ENCODE assay signal across 8 mouse cellular contexts in the genomic region with DNA sequence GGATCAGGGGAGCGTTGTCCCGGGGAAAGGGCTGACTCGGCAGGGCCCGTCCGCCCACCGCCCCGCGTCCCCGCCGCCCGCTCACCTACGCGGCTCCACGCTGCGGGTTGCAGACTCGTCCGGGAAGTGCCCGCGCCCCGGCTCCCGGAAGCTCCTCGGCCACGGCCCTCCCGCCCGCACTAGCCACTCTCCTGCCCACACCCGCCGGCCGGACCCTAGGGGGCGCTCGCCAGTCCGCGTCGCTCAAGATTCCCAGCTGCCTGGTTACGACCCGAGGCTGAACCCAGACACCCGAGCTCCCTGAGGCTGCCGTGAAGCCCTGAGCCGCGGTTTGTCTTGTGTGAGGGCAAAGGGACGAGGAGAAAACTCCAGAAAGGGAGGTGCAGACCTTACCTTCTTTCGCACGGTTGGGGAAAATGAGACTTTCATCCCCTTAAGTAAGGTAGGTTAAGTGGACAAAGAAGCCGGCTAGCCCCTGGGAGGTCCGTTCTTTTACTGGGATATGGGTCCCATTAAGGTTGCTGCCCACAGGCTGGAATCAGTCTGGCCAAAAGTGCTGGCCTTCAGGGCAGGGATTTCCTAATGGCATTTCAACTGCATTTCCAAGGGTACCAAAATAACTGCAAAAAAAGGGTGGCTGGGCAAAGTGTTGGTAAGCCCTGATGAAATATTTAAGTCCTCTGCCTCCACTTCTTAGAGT. TPM values are rescaled to one million over a fixed set of nuclear protein-coding genes. Genes with fewer than 3 reads are reported as not detected.
DNase-seq lines count a peak whose midpoint lies in the region; ATAC-seq lines count a peak whose summit lies in the region.

TSS of gene Srpr (plus strand) at position 404 of the 700 bp plus-strand sequence.
TSS of gene Tirap (minus strand) at position 520 of the 700 bp plus-strand sequence.

- DNase-seq in Muller cell, postnatal 12 days (ENCODE audit: inconsistent ontology term) = peak; percentile 94
- peak; percentile 89 for DNase-seq in cerebellum, adult 9-11 months
- peak; percentile 49 to 85 for DNase-seq in frontal cortex, adult 2 months (ENCODE audit: extremely low spot score in 1 of 2, low spot score in 1 of 2)
- DNase-seq in hindbrain, embryonic 10.5 days (ENCODE audit: low spot score) = peak; percentile 94
- peak; percentile 52 for DNase-seq in layer of hippocampus, adult 9-10 months (ENCODE audit: low spot score)
- peak; percentile 82 for DNase-seq in ovary, adult 18-20 months (ENCODE audit: low spot score)
- peak; percentile 68 for DNase-seq in thymus, postnatal 0 days (ENCODE audit: low spot score)

- no peaks in the 10 kb centered on the region for H3K9me3 ChIP-seq in hindbrain, embryonic 10.5 days
- H3K9me3 ChIP-seq in lung, embryonic 16.5 days (ENCODE audit: control insufficient read depth, low read length) = no peaks in the 10 kb centered on the region

- no peaks in the 10 kb centered on the region for H3K27me3 ChIP-seq in hindbrain, embryonic 10.5 days (ENCODE audit: insufficient read depth, poor library complexity, severe bottlenecking)
- H3K27me3 ChIP-seq in lung, embryonic 16.5 days (ENCODE audit: control insufficient read depth, insufficient read depth, low read depth, low read length) = no peaks in the 10 kb centered on the region

- H3K4me2 ChIP-seq in lung, embryonic 16.5 days (ENCODE audit: low read depth, low read length) = peak within 1 kb of the TSS; percentile 65

- under 1% methylated on average over 44 of the region's 44 CpGs for WGBS in hindbrain, embryonic 10.5 days
- WGBS in lung, embryonic 16.5 days = under 1% methylated on average over 39 of the region's 44 CpGs

- H3K4me3 ChIP-seq in hindbrain, embryonic 10.5 days = peak within 1 kb of the TSS; percentile 77
- H3K4me3 ChIP-seq in lung, embryonic 16.5 days (ENCODE audit: low read length) = peak within 1 kb of the TSS; percentile 68

- H3K36me3 ChIP-seq in hindbrain, embryonic 10.5 days = peaks cover 12% of the 10 kb centered on the region
- peaks cover under 1% of the 10 kb centered on the region; the same call in 1 of the 2 replicates for H3K36me3 ChIP-seq in lung, embryonic 16.5 days (ENCODE audit: control insufficient read depth, insufficient read depth, low read length)

- peak within 1 kb of the TSS; percentile 86 for H3K9ac ChIP-seq in lung, embryonic 16.5 days (ENCODE audit: low read length)

- peaks cover 22% of the 10 kb centered on the region for H3K4me1 ChIP-seq in hindbrain, embryonic 10.5 days (replicated peaks)
- H3K4me1 ChIP-seq in lung, embryonic 16.5 days (replicated peaks; ENCODE audit: control insufficient read depth, insufficient read depth, low read length) = peaks cover 7% of the 10 kb centered on the region

- peak within 1 kb of the TSS; percentile 89 for H3K27ac ChIP-seq in hindbrain, embryonic 10.5 days
- H3K27ac ChIP-seq in lung, embryonic 16.5 days (ENCODE audit: low read length) = peak within 1 kb of the TSS; percentile 30

- peak; percentile 97 for ATAC-seq in lung, embryonic 16.5 days (ENCODE audit: low read depth)

RNA-seq across cellular contexts. Expression of gene Srpr, which starts in this region (rescaled TPM):
- 43.9 and 48.8 TPM in 2 replicates for polyA plus RNA-seq in frontal cortex, adult 2 months (2012; rRNA removed)
- polyA plus RNA-seq in hindbrain, embryonic 10.5 days (2016; fragmentation: Nextera tagmentation; extraction: Ambion mirVana) = 77.4 and 82.8 TPM in 2 replicates
- 123 and 128 TPM in 2 replicates for polyA plus RNA-seq in lung, embryonic 16.5 days (2015; fragmentation: Nextera tagmentation; extraction: Ambion mirVana)
- 93.5 and 101 TPM in 2 replicates for polyA plus RNA-seq in thymus, postnatal 0 days (2015; fragmentation: Nextera tagmentation; extraction: Ambion mirVana)

RNA-seq across cellular contexts. Expression of gene Tirap, which starts in this region (rescaled TPM):
- 1.8 and 1.9 TPM in 2 replicates for polyA plus RNA-seq in frontal cortex, adult 2 months (2012; rRNA removed)
- 15.6 and 19.9 TPM in 2 replicates for polyA plus RNA-seq in hindbrain, embryonic 10.5 days (2016; fragmentation: Nextera tagmentation; extraction: Ambion mirVana)
- polyA plus RNA-seq in lung, embryonic 16.5 days (2015; fragmentation: Nextera tagmentation; extraction: Ambion mirVana) = 11.8 and 12.9 TPM in 2 replicates
- 2.9 and 3.1 TPM in 2 replicates for polyA plus RNA-seq in thymus, postnatal 0 days (2015; fragmentation: Nextera tagmentation; extraction: Ambion mirVana)

Comparison
In these comparisons a context has a peak if more than half of its experiments do, and no peak if none do; other contexts are left out.
1. Peak in every context shown above with its lines: DNase-seq, ATAC-seq, H3K4me3 ChIP-seq and H3K27ac ChIP-seq.